Mouse (Mus musculus) brain, adult 2 months (tissue): ENCODE data around the gene Specc1.

Experiments
- DNase-seq: peaks from one replicate; pipeline ENCODE4 v3.0.0; 2011; ENCODE audit warnings: low read depth, low spot score

Specc1 gene

GRCm38 (mm10) chr11:62049170-62049569 lies 92.6 kb downstream of the Specc1 start:
- no peak for DNase-seq

DNA sequence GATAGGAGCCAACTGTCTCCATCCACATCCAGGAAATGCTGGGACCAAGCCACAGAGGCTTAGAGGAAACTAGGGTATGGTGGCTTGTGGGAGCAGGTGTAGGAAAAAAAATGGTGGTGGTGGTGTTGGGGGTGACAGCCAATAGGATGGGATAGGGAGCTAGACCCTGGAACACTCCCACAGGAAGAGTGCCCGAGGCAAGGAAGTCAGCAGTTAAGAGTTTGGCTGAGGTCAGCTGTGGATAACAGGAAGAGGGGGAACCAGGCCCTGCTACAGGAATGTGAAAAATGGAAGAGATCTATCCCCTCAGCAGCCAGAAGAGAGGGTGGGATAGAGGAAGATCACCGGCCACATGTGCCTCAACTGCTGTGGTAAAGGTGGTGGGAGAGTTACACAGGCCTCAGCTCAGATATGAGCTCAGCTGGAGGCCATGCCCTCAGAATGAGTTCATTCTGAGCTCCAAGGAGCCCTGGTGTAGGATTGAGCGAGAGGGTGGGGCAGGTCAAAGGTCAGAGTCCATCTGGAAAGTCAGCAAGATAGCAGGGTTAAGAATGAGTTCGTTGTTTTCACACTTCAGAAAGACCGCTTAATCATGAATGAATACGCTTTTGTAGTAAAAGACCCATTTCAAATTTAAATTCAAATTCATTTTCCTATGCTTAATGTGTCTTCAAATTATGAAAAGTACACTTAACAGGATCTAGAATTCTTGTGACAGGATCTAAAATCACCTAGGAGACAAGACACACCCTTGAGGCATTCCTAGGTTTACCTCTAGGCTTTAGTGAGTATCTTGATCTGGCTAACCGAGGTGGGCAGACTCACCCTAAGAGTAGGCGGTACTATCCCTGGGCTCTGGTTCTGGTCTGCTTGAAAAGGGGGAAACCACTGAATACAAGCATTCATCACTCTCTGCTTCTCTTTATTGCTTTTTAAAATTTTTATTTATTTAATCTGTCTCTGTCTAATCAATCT lies 94.1 kb downstream of the Specc1 start:
- DNase-seq: no peak

GRCm38 (mm10) chr11:62051487-62051886 lies 94.9 kb downstream of the Specc1 start:
- DNase-seq: peak; percentile 61

DNA sequence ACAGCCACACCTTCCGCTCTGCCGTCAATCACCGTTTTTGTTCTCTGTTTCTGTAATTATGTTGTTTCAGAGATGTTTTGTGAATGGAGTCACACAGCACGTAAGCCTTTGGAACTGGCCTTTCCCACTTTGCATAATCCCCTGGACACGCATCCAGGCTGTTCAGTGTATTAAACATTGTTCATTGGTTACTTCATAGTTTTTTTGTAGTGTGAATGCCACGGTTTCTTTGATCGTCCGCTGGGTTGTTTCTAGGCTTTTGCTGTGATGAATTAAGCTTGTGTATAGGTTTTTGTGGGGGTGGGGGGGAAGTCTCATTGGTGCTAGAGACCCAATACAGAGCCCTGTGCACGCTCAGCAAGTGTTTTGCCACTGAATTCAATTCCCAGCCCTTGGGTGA lies 97.4 kb downstream of the Specc1 start:
- DNase-seq: no peak

DNA sequence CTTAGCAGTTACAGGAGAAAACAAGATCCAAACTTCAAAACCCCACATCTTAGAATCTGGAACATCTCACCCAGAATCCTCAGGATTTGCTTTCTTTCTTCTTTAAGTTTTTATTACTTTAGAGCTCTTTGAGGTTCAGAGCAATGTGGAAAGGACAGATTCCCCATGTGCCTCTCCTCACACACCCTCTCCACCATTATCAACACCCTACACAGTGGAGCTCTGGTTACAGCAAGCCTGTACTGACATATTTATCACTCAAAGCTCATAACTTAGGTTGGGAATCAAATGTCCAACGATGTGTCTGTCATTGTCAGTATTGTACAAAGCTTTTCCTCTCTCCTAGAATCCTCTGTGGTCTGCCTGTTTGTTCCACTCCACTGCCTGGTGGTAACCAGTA lies 108.0 kb downstream of the Specc1 start:
- DNase-seq: no peak

GRCm38 (mm10) chr11:62065655-62066054 lies 109.1 kb downstream of the Specc1 start:
- DNase-seq: no peak

GRCm38 (mm10) chr11:62069554-62069953 lies 113.0 kb downstream of the Specc1 start:
- DNase-seq: peak; percentile 90

DNA sequence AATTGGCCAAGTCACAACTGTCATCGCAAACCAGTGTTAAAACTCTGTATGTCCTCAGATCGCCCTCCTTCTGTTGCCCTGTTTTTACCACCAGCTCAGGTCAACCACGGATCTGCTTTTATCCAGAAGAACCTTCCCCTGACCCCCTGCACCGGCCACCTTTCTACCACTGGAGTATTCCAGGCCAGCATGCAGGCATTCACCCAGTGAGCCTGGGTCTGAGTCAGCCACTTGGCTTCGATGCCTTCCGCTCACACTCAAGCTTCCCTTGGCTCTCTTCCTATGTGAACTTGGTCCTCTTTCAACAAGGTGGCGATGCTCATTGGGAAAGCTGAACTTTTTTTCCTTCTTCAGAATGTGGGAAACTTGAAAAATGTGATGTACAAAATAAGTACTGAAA lies 113.6 kb downstream of the Specc1 start:
- peak; percentile 92 for DNase-seq

DNA sequence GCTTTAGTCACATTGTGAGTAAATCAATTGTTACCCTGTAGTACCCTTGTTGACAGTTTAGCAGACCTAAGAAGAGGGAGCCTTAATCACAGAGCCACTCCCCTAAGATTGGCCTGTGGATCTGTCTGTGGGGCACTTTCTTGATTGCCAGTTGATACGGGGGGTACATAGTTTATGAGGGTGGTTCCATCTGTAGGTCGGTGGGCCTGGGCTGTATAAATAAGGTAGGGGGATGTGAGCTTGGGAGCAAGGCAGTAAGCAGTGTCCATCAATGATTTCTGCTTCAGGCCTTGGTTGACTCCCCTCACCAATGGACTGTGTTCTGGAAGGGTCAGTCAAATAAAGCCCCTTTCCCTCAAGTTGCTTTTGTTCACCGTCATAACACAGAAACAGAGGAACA lies 115.8 kb downstream of the Specc1 start:
- DNase-seq: no peak

- no peak for DNase-seq
Measured at GRCm38 (mm10) chr11:62073575-62074140, 117.1 kb downstream of the Specc1 start.

- DNase-seq: peak; percentile 33
Measured at GRCm38 (mm10) chr11:62074578-62074977, 118.0 kb downstream of the Specc1 start.

GRCm38 (mm10) chr11:62075071-62075470 lies 118.5 kb downstream of the Specc1 start:
- no peak for DNase-seq

GRCm38 (mm10) chr11:62075551-62075950 lies 119.0 kb downstream of the Specc1 start:
- DNase-seq: no peak

DNA sequence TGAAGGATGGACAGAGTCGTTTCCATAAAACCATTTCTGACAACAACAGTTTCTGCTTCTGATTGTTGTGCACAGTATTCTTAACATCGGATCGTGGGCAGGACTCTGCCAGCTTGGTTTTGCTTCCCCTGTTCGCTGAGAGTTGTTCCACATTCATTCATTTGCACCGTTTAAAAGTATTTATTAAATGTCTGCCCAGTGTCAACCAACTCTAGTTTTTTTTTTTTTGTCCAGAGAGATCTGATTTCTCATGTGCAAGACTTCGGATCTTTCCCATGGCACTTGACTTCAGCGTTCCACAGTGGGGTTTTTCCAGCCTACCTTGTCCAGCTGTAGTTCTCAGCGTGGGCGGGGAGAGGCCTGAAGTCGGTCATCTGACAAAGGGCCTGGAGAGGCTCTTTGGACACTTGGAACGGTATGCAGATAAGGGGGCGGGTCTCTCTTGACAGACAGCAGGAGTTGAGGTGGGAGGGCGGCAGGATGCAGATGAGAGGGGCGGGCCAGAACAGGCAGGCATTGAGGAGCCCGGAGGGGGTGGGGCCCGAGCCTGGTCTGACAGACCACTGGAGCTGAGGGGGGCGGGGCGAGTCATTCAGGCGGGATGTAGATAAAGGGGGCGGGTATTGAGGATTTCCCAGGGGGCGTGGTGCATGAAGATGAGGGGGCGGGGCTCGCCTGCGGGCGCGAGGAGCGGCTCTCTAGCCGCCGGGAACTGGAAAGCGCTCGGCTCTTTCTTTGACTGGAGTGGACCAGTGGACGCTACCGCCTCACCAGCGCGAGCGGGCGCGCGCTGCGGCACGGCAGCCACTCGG lies 120.0 kb downstream of the Specc1 start:
- peak; percentile 97 for DNase-seq

GRCm38 (mm10) chr11:62077157-62077865 lies 120.7 kb downstream of the Specc1 start:
- no peak for DNase-seq

- DNase-seq: no peak
Measured at GRCm38 (mm10) chr11:62078371-62078770, 121.8 kb downstream of the Specc1 start.

DNA sequence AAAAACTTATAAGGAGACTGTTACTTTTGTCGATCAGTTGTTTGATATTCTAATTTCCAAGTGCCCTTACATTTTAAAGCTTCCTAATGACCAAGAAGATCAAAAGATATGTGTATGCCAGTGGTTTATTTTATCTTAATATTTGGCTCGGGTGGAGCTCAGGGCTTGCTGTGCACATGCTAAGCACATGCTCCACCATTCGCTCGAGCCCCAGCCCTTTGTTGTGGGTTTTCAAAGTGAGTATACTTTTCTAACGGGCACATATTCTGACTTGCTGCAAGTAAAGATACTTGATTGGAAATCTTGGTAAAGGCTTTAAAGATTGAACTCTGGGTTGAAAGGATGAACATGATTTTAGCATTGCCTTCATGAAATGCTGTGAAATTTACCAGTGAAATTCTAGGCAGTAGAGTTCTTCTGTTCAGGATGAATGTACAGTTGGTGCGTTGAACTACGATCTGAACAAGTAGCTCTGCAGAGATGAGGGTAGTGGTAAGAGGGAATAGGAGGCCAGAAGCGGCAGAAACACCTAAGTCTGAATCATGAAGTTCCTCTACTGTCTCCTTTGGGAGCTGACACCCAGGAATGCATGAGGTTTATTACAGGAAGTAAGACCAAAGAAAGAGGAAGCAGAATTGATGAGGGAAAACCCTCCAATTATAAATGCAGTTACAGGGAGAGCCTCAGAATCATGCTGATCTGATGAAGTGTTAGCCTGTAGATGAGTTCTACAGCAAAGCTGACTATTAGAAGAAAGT lies 122.7 kb downstream of the Specc1 start:
- no peak for DNase-seq

DNA sequence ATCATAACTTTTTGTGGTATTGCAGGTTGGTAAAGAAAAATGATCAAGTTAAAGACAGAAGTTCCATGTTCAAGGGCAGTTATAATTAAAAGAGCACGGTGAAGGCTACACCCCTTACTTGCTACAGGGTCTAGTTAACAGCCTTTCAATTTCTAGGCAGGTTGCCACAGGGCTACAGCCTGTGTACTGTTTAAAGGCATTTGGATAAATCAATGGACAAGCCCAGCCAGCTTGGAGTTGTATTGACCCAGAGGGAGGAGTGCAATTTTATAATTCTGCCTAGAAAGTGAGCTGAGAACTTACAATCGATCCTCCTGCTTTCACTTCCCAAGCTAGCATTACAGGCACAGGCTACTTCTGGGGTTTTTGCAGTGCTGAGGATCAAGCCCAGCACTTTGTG lies 123.9 kb downstream of the Specc1 start:
- DNase-seq: no peak

DNA sequence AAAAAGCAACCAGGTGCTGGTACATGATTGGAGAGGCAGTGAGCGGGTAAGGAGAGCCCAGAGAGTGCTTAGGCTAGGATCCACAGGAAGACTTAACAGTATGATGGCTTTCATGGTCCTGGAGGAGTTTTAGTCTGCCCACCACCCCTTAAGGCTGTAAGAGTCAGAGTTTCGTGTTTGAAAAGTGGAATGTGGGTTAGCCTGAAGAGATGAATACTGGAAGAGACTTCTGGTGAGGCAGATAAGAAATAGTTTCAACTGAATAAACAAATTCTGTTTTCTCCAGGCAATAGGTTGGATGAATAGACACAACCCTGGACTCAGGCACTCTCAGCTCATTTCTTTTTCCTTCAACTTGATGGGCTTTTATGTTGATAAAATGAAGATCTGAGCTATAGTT lies 130.1 kb downstream of the Specc1 start:
- DNase-seq: no peak

DNA sequence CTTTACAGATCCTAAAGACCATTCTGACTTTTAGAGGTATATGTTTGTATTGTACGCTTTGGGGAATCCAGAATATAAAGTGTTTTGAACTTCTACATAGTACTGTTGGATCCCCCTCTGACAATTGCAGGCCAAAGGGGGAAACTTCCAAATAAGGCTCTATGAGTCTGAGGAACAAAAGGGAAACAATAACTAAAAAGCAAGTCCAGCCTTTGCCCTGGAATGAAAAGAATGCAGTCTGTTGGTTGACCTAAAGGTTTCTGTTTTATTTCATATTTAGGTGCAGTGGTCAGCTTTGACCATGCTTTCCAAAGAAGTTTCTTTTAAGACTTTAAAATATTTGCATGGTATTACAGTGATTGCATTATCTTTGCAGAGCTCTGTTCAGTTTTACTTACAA lies 130.5 kb downstream of the Specc1 start:
- no peak for DNase-seq

GRCm38 (mm10) chr11:62088651-62089050 lies 132.1 kb downstream of the Specc1 start:
- no peak for DNase-seq
